11 mouse cellular contexts compared by ENCODE assay signal in the genomic region with DNA sequence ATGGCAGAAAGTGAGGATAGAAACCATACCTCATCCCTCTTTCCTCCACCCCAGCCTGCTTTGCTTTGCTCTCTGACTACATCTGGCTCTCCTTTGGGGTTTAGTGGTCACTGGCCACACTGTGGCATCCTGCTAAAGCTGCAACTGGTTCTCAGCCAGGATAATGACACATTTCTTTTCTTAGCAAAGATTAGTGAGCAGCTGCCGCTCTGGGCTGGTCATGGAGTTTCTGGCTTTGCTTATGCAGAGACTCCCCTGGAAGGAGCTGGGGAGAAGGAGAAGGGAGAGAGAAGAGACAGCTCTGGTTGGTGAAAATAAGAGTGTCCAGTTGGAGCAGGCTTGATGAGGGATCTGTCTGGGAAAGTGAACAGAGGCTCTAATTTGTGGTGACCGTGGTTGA. TPM values are rescaled to one million over a fixed set of nuclear protein-coding genes. Genes with fewer than 3 reads are reported as not detected.
A peak's percentile ranks its signal among the peaks of the same experiment; 100 is the strongest.
DNase-seq lines count a peak whose midpoint lies in the region; ATAC-seq and TF ChIP-seq lines count a peak whose summit lies in the region.
"Had no signal": no experiment of that assay in that cellular context is flagged by ENCODE, and none has a peak within 500 bp of the region (broad histone marks: within the 10 kb centered on the region; RNA-seq: fewer than 3 reads in every experiment).

No protein-coding gene starts in this region.

- DNase-seq in 416B (ENCODE audit: low read depth) (peak; percentile 47), Patski (ENCODE audit: low read depth, low spot score) (peak; percentile 68)
- peak; percentile 58 to 68 for DNase-seq in heart, adult 18-20 months
- peak; percentile 47 for DNase-seq in heart, postnatal 4 days
- no peak for DNase-seq in ovary, postnatal 14 days (ENCODE audit: low spot score)
- DNase-seq in ovary, postnatal 36 days (ENCODE audit: low spot score), result no peak
- no peak for DNase-seq in urinary bladder, postnatal 36 days (ENCODE audit: low spot score in 2 of 2)
- DNase-seq: kidney, adult 8-10 months; right cerebral cortex, postnatal 4 days; thymus, postnatal 4 days had no signal

- POLR2A ChIA-PET in Patski (lab: Charles Lee), result no interaction called here

- ATAC-seq in Patski, result peak; percentile 73

- CTCF ChIA-PET in Patski (lab: Charles Lee), result interaction anchor here (1.1 kb wide), 1 partner anchor 16 kb away, joined by 4 read pairs; no protein-coding TSS in a partner anchor

- in situ Hi-C loops in Patski (cut with MboI; ENCODE audit: low pct_unique_long_range_greater_than_20kb), result no loop called here

- no peaks in the 10 kb centered on the region for H3K27me3 ChIP-seq in Patski
- H3K27me3 ChIP-seq: lung, embryonic 15.5 days had no signal

- no peak for TF ChIP-seq CTCF in Patski (IDR thresholded peaks at IDR 0.05)

RNA-seq across cellular contexts. Expression of gene Sh3pxd2b, which starts 50.8 kb away (rescaled TPM):
- 38.4 TPM for polyA plus RNA-seq in Patski (2021)
- 1 to 10 TPM; 5.9 to 6.1 TPM for total RNA-seq in heart, adult 18-20 months (2021)
- 10 to 100 TPM; 30.1 to 31.0 TPM for total RNA-seq in heart, postnatal 4 days (2021)

RNA-seq across cellular contexts. Expression of gene Ubtd2, which starts 56.7 kb away (rescaled TPM):
- 22.4 TPM for polyA plus RNA-seq in Patski (2021)
- total RNA-seq in heart, adult 18-20 months (2021), result 1 to 10 TPM; 3.4 to 4.2 TPM
- total RNA-seq in heart, postnatal 4 days (2021), result 10 to 100 TPM; 24.3 to 26.1 TPM

Comparison
In these comparisons a context has a peak if more than half of its experiments do, and no peak if none do; other contexts are left out.
1. RNA of gene Sh3pxd2b, which starts 50.8 kb away (total RNA-seq): 30.1 to 31.0 TPM in heart, postnatal 4 days; 5.9 to 6.1 TPM in heart, adult 18-20 months; every median in the first group is over 4 times any median in the second.
2. RNA of gene Ubtd2, which starts 56.7 kb away (total RNA-seq): 24.3 to 26.1 TPM in heart, postnatal 4 days; 3.4 to 4.2 TPM in heart, adult 18-20 months; every median in the first group is over 4 times any median in the second.
3. DNase-seq: peak in 416B (single experiment), Patski (single experiment), heart, adult 18-20 months (2 of 2) and heart, postnatal 4 days (single experiment); none in ovary, postnatal 14 days (single experiment), ovary, postnatal 36 days (single experiment) and urinary bladder, postnatal 36 days (0 of 2).